8 mouse cellular contexts compared by ENCODE assay signal in genomic region chr9:42326688-42327440, GRCm38 (mm10).
DNase-seq lines count a peak whose midpoint lies in the region; ATAC-seq and TF ChIP-seq lines count a peak whose summit lies in the region.

No protein-coding gene starts in this region.

- DNase-seq in liver, embryonic 14.5 days (ENCODE audit: low read depth in 3 of 3, low spot score in 3 of 3): peak; percentile 3 to 13 (median 13)
- DNase-seq in liver: no peak
- peak; percentile 57 for DNase-seq in R1 (ENCODE audit: low read depth, low spot score)
- DNase-seq in lung, postnatal 36 days: peak; percentile 53
- DNase-seq in telencephalon, adult 2 months (ENCODE audit: low read depth, low spot score): peak; percentile 55
- DNase-seq in testis, postnatal 10 days (ENCODE audit: low spot score): no peak

- H3K4me1 ChIP-seq in liver, embryonic 14.5 days (replicated peaks; ENCODE audit: control insufficient read depth in 2 of 2, insufficient read depth in 2 of 2, low read length in 1 of 2): no peaks in the 10 kb centered on the region
- H3K4me1 ChIP-seq in cortical plate, adult 2 months (ENCODE audit: control insufficient read depth, insufficient read depth, low read length): no peaks in the 10 kb centered on the region
- H3K4me1 ChIP-seq in hindbrain, embryonic 16.5 days (ENCODE audit: control insufficient read depth, insufficient read depth, low read depth, low read length): no peaks in the 10 kb centered on the region

- TF ChIP-seq CTCF in liver, embryonic 14.5 days (IDR thresholded peaks at IDR 0.05; ENCODE audit: low read depth): peak; percentile 61
- peak; percentile 53 for TF ChIP-seq CTCF in cortical plate, adult 2 months (IDR thresholded peaks at IDR 0.05; ENCODE audit: extremely low read depth, insufficient read depth, low read length)

- TF ChIP-seq EP300 in liver, embryonic 14.5 days (IDR thresholded peaks at IDR 0.05; ENCODE audit: low read depth): no peak

- no peak overlapping the region for H3K4me2 ChIP-seq in liver, embryonic 14.5 days (ENCODE audit: low read depth)
- no peak overlapping the region for H3K4me2 ChIP-seq in hindbrain, embryonic 16.5 days (ENCODE audit: low read length)

- TF ChIP-seq POLR2A in cortical plate, adult 2 months (IDR thresholded peaks at IDR 0.05; ENCODE audit: extremely low read depth, insufficient read depth, low read length): no peak

- ATAC-seq in liver, embryonic 14.5 days (ENCODE audit: insufficient read depth): no peak
- peak; percentile 84 for ATAC-seq in hindbrain, embryonic 16.5 days

- H3K9ac ChIP-seq in liver, embryonic 14.5 days (replicated peaks): no peak overlapping the region
- H3K9ac ChIP-seq in hindbrain, embryonic 16.5 days (ENCODE audit: low read depth, low read length): no peak overlapping the region

- no peaks in the 10 kb centered on the region for H3K9me3 ChIP-seq in liver, embryonic 14.5 days (ENCODE audit: control insufficient read depth, low read length)
- H3K9me3 ChIP-seq in hindbrain, embryonic 16.5 days (ENCODE audit: control insufficient read depth, low read length): no peaks in the 10 kb centered on the region

- no peaks in the 10 kb centered on the region for H3K27me3 ChIP-seq in liver, embryonic 14.5 days (ENCODE audit: control insufficient read depth, insufficient read depth, low read length)
- no peaks in the 10 kb centered on the region for H3K27me3 ChIP-seq in hindbrain, embryonic 16.5 days (replicated peaks; ENCODE audit: control insufficient read depth, insufficient read depth, low read length)

- H3K27ac ChIP-seq in liver, embryonic 14.5 days: no peak overlapping the region
- no peak overlapping the region for H3K27ac ChIP-seq in cortical plate, adult 2 months (ENCODE audit: insufficient read depth, low read length)
- no peak overlapping the region for H3K27ac ChIP-seq in hindbrain, embryonic 16.5 days (ENCODE audit: low read depth, low read length)

- no peak overlapping the region for H3K4me3 ChIP-seq in liver, embryonic 14.5 days (ENCODE audit: insufficient read depth in 1 of 2, low read depth in 2 of 2, low read length in 2 of 2)
- H3K4me3 ChIP-seq in cortical plate, adult 2 months (ENCODE audit: insufficient read depth, low read length): no peak overlapping the region
- H3K4me3 ChIP-seq in hindbrain, embryonic 16.5 days (ENCODE audit: low read length): no peak overlapping the region

- H3K36me3 ChIP-seq in liver, embryonic 14.5 days (replicated peaks; ENCODE audit: control insufficient read depth, insufficient read depth, low read depth): no peaks in the 10 kb centered on the region
- no peaks in the 10 kb centered on the region for H3K36me3 ChIP-seq in hindbrain, embryonic 16.5 days (ENCODE audit: control insufficient read depth, insufficient read depth, low read length)

- 26% methylated on average over 11 of the region's 11 CpGs for WGBS in liver, embryonic 14.5 days (ENCODE audit: insufficient replicate concordance)
- 25% methylated on average over 11 of the region's 11 CpGs for WGBS in hindbrain, embryonic 16.5 days

Comparison
In these comparisons a context has a peak if more than half of its experiments do, and no peak if none do; other contexts are left out.
1. DNase-seq: peak in liver, embryonic 14.5 days (3 of 3), R1 (single experiment), lung, postnatal 36 days (single experiment) and telencephalon, adult 2 months (single experiment); none in liver (single experiment) and testis, postnatal 10 days (single experiment).